Mouse (Mus musculus): ENCODE measurements around the gene Ets1. TPM values are rescaled to one million over a fixed set of nuclear protein-coding genes. Genes with fewer than 3 reads are reported as not detected.

The Ets1 gene
- total and polyA plus RNA-seq, 3 experiments = 10.0 to 23.5 (median 19.8) TPM

GRCm38 (mm10) chr9:32617430-32617768, 18.6 kb upstream of the Ets1 start:
- H3K9me3 ChIP-seq (replicated peaks; ENCODE audit: low read length) = no peaks in the 10 kb centered on the region
- H3K79me2 ChIP-seq (replicated peaks; ENCODE audit: control insufficient read depth, extremely low read depth, insufficient read depth, poor library complexity, severe bottlenecking) = no peaks in the 10 kb centered on the region
- no peak overlapping the region for H3K4me2 ChIP-seq (ENCODE audit: insufficient read depth, low read depth, poor library complexity, severe bottlenecking)
- dilution Hi-C loops (cut with MboI; ENCODE audit: extremely low pct_ligation_motif_present, extremely low pct_unique_long_range_greater_than_20kb, low sequenced_read_pairs) (no loop called here), in situ Hi-C loops (cut with MboI; ENCODE audit: low pct_ligation_motif_present, low pct_unique_long_range_greater_than_20kb, low sequenced_read_pairs) (loop anchor here (5.0 to 10.0 kb wide), 2 partner anchors 35 to 77 kb away; no protein-coding TSS in a partner anchor)
- no peaks in the 10 kb centered on the region for H3K36me3 ChIP-seq (replicated peaks in 1 of 2; ENCODE audit: control insufficient read depth in 1 of 2, insufficient read depth in 1 of 2, low read length in 1 of 2)
- H3K27me3 ChIP-seq (replicated peaks) = no peaks in the 10 kb centered on the region
- H3K9ac ChIP-seq (ENCODE audit: insufficient read depth, low read depth) = no peak overlapping the region
- H3K27ac ChIP-seq (ENCODE audit: insufficient read depth, low read depth) = no peak overlapping the region
- TF ChIP-seq E2F4 (IDR thresholded peaks at IDR 0.05; ENCODE audit: insufficient replicate concordance, low read depth, low read length) = no peak
- TF ChIP-seq USF2 (conservative IDR thresholded peaks at IDR 0.05; ENCODE audit: low read depth, low read length) = peak; percentile 31; the same call in 1 of the 2 replicates
- TF ChIP-seq ETS1 (conservative IDR thresholded peaks at IDR 0.05; ENCODE audit: low read depth, low read length) = peak; percentile 21; the same call in 1 of the 2 replicates
- no peak for TF ChIP-seq ELF1 (IDR thresholded peaks at IDR 0.05; ENCODE audit: low read depth, low read length)
- TF ChIP-seq JUN (IDR thresholded peaks at IDR 0.05; ENCODE audit: insufficient read depth, low read depth, low read length) = no peak
- no peak for TF ChIP-seq ZMIZ1 (IDR thresholded peaks at IDR 0.05; ENCODE audit: low read depth, low read length)
- TF ChIP-seq CHD2 (IDR thresholded peaks at IDR 0.05; ENCODE audit: low read length) = no peak
- TF ChIP-seq TCF12 (IDR thresholded peaks at IDR 0.05; ENCODE audit: low read depth, low read length) = peak; percentile 48; the same call in 1 of the 2 replicates
- no peak for TF ChIP-seq TBP (conservative IDR thresholded peaks at IDR 0.05; ENCODE audit: low read depth, low read length)
- TF ChIP-seq BHLHE40 (IDR thresholded peaks at IDR 0.05; ENCODE audit: low read depth, low read length) = peak; percentile 74
- TF ChIP-seq UBTF (IDR thresholded peaks at IDR 0.05; ENCODE audit: low read depth, low read length) = no peak
- peak; percentile 87 for TF ChIP-seq MAX (IDR thresholded peaks at IDR 0.05; ENCODE audit: low read length)
- no peak for TF ChIP-seq NRF1 (IDR thresholded peaks at IDR 0.05; ENCODE audit: low read depth, low read length)
- TF ChIP-seq PAX5 (IDR thresholded peaks at IDR 0.05; ENCODE audit: low read length) = no peak
- TF ChIP-seq IRF4 (IDR thresholded peaks at IDR 0.05; ENCODE audit: low read depth, low read length) = no peak
- TF ChIP-seq POLR2A (IDR thresholded peaks at IDR 0.05; ENCODE audit: low read depth, low read length) = no peak
- TF ChIP-seq ZNF384 (IDR thresholded peaks at IDR 0.05; ENCODE audit: low read depth, low read length) = no peak
- peak; percentile 38; the same call in 1 of the 2 replicates for TF ChIP-seq USF1 (IDR thresholded peaks at IDR 0.05; ENCODE audit: low read depth, low read length)
- TF ChIP-seq MEF2A (IDR thresholded peaks at IDR 0.05; ENCODE audit: borderline replicate concordance, low read depth, low read length) = peak; percentile 46; the same call in 1 of the 2 replicates
- no peak for TF ChIP-seq ZC3H11A (IDR thresholded peaks at IDR 0.05; ENCODE audit: low read depth, low read length)
- TF ChIP-seq CHD1 (IDR thresholded peaks at IDR 0.05; ENCODE audit: low read depth, low read length) = no peak
- TF ChIP-seq CTCF (conservative IDR thresholded peaks at IDR 0.05 in 1 of 2, IDR thresholded peaks at IDR 0.05 in 1 of 2; ENCODE audit: low read depth in 2 of 2, low read length in 2 of 2) = no peak
- TF ChIP-seq SMC3 (IDR thresholded peaks at IDR 0.05; ENCODE audit: low read depth, low read length) = no peak
- no peak for TF ChIP-seq JUND (conservative IDR thresholded peaks at IDR 0.05; ENCODE audit: low read depth, low read length)
- no peak; the same call in 1 of the 2 replicates for TF ChIP-seq RAD21 (IDR thresholded peaks at IDR 0.05; ENCODE audit: low read depth, low read length)
- TF ChIP-seq GABPA (IDR thresholded peaks at IDR 0.05; ENCODE audit: insufficient replicate concordance, low read depth, low read length) = no peak
- TF ChIP-seq MXI1 (IDR thresholded peaks at IDR 0.05; ENCODE audit: low read depth, low read length) = peak; percentile 50; the same call in 1 of the 2 replicates
- TF ChIP-seq EP300 (IDR thresholded peaks at IDR 0.05; ENCODE audit: low read length) = no peak
- DNase-seq (ENCODE audit: extremely low read depth) = peak; percentile 65
- H3K4me1 ChIP-seq (ENCODE audit: control insufficient read depth in 1 of 2, insufficient read depth in 2 of 2) = peaks cover 27 to 55% of the 10 kb centered on the region in 2 experiments
- H3K4me3 ChIP-seq (replicated peaks in 1 of 3; ENCODE audit: low read depth in 2 of 3, low read length in 2 of 3, poor library complexity in 1 of 3) = no peak overlapping the region

Data from CH12.LX (cell line).